Mouse (Mus musculus) cerebellum, postnatal 4 days (tissue): ENCODE measurements around the gene Pear1.

Source experiments
- DNase-seq, 2 experiments: peaks; one replicate each; pipeline ENCODE4 v3.0.0; 2022; ENCODE audit warnings: low spot score in 2 of 2, mixed read lengths in 1 of 2

The Pear1 gene

DNA sequence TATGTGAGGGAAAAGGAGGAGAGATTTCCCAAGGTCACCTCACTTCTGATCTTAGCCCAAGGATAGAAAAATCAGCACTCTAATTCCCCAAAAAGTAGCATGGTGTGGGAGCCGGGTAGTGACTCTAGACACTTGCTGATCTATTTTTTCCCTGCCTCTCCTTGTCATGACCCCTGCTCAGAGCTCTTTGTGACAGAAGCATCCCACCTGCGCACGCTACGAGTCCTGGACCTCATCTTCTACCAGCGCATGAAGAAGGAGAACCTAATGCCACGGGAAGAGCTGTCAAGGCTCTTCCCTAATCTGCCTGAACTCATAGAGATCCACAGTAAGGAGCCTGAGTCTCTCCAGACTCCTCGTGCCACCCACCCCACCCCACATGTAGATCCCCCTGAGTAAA lies 97.9 kb downstream of the Pear1 start:
- no peak for DNase-seq

DNA sequence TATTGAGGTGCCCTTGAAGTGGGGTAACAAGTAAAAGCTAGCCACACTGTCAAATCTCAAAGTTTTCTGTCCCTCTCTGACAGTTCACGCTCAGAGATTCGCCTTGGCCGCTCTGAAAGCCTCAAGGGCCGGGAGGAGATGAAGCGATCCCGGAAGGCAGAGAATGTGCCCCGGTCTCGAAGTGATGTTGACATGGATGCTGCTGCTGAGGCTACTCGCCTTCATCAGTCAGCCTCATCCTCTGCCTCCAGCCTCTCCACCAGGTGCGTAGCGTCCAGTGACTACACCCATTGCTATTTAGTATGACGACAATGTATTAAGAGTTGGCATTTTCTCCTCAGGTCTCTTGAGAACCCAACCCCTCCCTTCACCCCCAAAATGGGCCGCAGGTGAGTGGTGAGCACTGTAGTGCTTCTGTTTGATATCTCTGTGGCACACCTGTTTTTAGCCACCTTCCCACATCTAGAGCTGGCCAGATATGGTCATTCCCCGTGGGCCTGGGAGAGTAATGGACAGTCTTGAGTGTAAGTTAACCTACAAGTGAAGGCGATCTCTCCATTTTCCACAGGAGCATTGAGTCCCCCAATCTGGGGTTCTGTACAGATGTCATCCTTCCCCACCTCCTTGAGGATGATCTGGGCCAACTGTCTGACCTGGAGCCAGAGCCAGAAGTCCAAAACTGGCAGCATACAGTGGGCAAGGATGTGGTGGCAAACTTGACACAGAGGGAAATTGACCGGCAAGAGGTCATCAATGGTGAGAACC lies 98.5 kb downstream of the Pear1 start:
- no peak for DNase-seq

DNA sequence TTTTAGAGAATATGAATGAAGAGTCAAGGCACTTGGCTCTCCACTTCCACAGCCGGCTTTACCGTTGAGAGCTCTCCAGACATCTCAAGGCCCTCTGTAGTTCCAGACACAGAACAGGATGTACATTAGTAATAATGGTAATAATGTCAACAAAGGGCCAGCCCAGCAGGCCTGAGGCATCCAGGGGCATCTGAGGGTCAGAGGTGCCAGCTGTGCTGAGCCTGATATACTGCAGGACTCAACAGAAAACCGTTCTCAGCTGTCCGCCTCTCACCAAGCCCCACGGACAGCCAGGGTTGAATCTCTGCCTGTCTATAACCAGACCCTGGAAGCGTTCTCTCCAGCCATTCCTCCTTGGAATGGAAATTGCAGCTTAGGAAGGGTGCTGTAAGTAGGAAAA lies 99.5 kb downstream of the Pear1 start:
- DNase-seq = no peak

DNA sequence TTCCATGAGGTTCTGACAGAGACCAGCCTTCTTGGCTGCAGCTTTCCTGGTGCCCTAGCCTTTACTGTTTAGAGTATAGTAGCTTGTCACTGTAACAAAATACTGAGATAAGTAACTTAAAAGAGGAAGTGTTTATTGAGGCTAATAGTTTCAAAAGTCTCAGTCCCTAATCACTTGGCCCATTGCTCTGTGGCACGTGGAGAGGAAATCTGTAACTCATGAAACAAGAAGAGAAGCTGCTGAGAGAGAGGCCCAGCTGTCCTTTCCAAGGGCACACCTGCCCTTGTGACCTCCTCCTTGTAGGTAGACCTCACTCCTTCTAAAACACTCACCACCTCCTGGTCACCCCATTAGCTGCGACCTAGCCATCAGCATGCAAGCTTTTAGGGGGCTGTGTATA lies 105.6 kb downstream of the Pear1 start:
- no peak for DNase-seq
